Mouse (Mus musculus) lung, postnatal 0 days (tissue): ENCODE results near the gene Decr2. TPM values are rescaled to one million over a fixed set of nuclear protein-coding genes. Genes with fewer than 3 reads are reported as not detected.

Experiments
- ATAC-seq: fragments of 200-750 bp; cut with Nextera tagmentation; 2 replicates; pipeline ENCODE4 v1.8.0; 2017; ENCODE audit warnings: moderate library complexity
- DNase-seq: peaks from one replicate; pipeline ENCODE4 v3.0.0-alpha.2; 2016; ENCODE audit warnings: low spot score
- H3K27ac ChIP-seq: fragments of 300-500 bp; sonication (generic); 2 replicates; pipeline ENCODE4 v1.5.1; 2014; ENCODE audit warnings: antibody characterized with exemption, mild to moderate bottlenecking, low read length, mixed read lengths
- H3K27me3 ChIP-seq: fragments of 300-500 bp; sonication (generic); replicated peaks from 2 replicates; pipeline ENCODE4 v1.6.1; 2014; ENCODE audit warnings: low read length, mixed read lengths; ENCODE audit not compliant: insufficient read depth
- H3K36me3 ChIP-seq: fragments of 300-500 bp; sonication (generic); 2 replicates; pipeline ENCODE4 v1.6.1; 2014; ENCODE audit warnings: low read length, mixed read lengths; ENCODE audit not compliant: insufficient read depth
- H3K4me1 ChIP-seq: fragments of 300-500 bp; sonication (generic); 2 replicates; pipeline ENCODE4 v1.6.1; 2014; ENCODE audit warnings: antibody characterized with exemption, low read depth, low read length, mixed read lengths; ENCODE audit not compliant: insufficient read depth
- H3K4me2 ChIP-seq: fragments of 300-500 bp; sonication (generic); replicated peaks from 2 replicates; pipeline ENCODE4 v1.6.1; 2014; ENCODE audit warnings: low read depth, mild to moderate bottlenecking, low read length, moderate library complexity, mixed read lengths
- H3K4me3 ChIP-seq: fragments of 300-500 bp; sonication (generic); 2 replicates; pipeline ENCODE4 v1.5.1; 2014; ENCODE audit warnings: low read depth, low read length
- H3K9ac ChIP-seq: fragments of 300-500 bp; sonication (generic); replicated peaks from 2 replicates; pipeline ENCODE4 v1.6.1; 2014; ENCODE audit warnings: low read depth, mild to moderate bottlenecking
- H3K9me3 ChIP-seq: fragments of 300-500 bp; sonication (generic); 2 replicates; pipeline ENCODE4 v1.6.1; 2016; ENCODE audit warnings: low read length, mixed read lengths
- CTCF ChIP-seq: IDR thresholded peaks from 2 replicates; pipeline ENCODE4 v1.5.1; 2016; ENCODE audit warnings: antibody characterized with exemption, mild to moderate bottlenecking
- EP300 ChIP-seq: IDR thresholded peaks from 2 replicates; pipeline ENCODE4 v1.6.1; 2016; ENCODE audit warnings: antibody characterized with exemption, mild to moderate bottlenecking, control low read depth
- WGBS: fragments of 180-500 bp; shearing (Covaris S2); extraction: QIAGEN DNeasy Blood & Tissue Kit; methylation state at CpG from one replicate; pipeline ENCODE4 v1.1.7; 2014; 5-methylcytosine and 5-hydroxymethylcytosine counted together
- polyA plus RNA-seq: library from polyadenylated mRNA; unstranded; fragments of >200 nt; fragmentation: Nextera tagmentation; extraction: Ambion mirVana; gene quantifications from 2 replicates; pipeline ENCODE4 v1.2.1, GENCODE M21; 2015

Decr2 gene
- polyA plus RNA-seq, 1 experiment from 2014 or later: 18.7 TPM

GRCm38 (mm10) chr17:26032037-26032436, 58.1 kb downstream of the Decr2 start:
- Histone ChIP-seq H3K9me3 (no peaks in the 10 kb centered on the region), H3K4me2 (no peak overlapping the region), H3K4me1 (no peaks in the 10 kb centered on the region), H3K27me3 (no peaks in the 10 kb centered on the region), H3K36me3 (no peaks in the 10 kb centered on the region), H3K27ac (no peak overlapping the region), H3K9ac (no peak overlapping the region), H3K4me3 (no peak overlapping the region)
- DNase-seq: no peak
- WGBS: 79% methylated on average over 6 of the region's 6 CpGs
- no peak for ATAC-seq
- no peak for TF ChIP-seq EP300
- no peak for TF ChIP-seq CTCF

GRCm38 (mm10) chr17:26031583-26031982, 58.6 kb downstream of the Decr2 start:
- Histone ChIP-seq H3K9me3 (no peaks in the 10 kb centered on the region), H3K4me2 (no peak overlapping the region), H3K9ac (no peak overlapping the region), H3K4me3 (no peak overlapping the region), H3K27me3 (no peaks in the 10 kb centered on the region), H3K36me3 (no peaks in the 10 kb centered on the region), H3K27ac (no peak overlapping the region), H3K4me1 (no peaks in the 10 kb centered on the region)
- ATAC-seq (no peak), DNase-seq (no peak)
- 89% methylated on average over 5 of the region's 5 CpGs for WGBS
- no peak for TF ChIP-seq EP300
- TF ChIP-seq CTCF: no peak

Other genes with a start within 250 kb of the Decr2 start
- gene Gm20683, start 248.6 kb downstream of the Decr2 start, polyA plus RNA-seq: 0.86 and 1.1 TPM in 2 replicates
- 9.9 and 10.3 TPM in 2 replicates for gene Rhot2, start 245.5 kb downstream of the Decr2 start, polyA plus RNA-seq
- gene Wdr90, start 228.8 kb downstream of the Decr2 start, polyA plus RNA-seq: 5.6 and 5.8 TPM in 2 replicates
- gene Mcrip2, start 221.6 kb downstream of the Decr2 start, polyA plus RNA-seq: 16.5 and 19.5 TPM in 2 replicates
- 48.7 and 50.7 TPM in 2 replicates for gene Mettl26, start 215.3 kb downstream of the Decr2 start, polyA plus RNA-seq
- gene Wfikkn1, start 209.5 kb downstream of the Decr2 start, polyA plus RNA-seq: 0.24 and 0.26 TPM in 2 replicates
- gene Rab40c, start 170.6 kb downstream of the Decr2 start, polyA plus RNA-seq: 19.3 and 21.7 TPM in 2 replicates
- 36.9 and 37.5 TPM in 2 replicates for gene Pigq, start 145.4 kb downstream of the Decr2 start, polyA plus RNA-seq
- gene Nhlrc4, start 145.4 kb downstream of the Decr2 start, polyA plus RNA-seq: 4.5 and 4.9 TPM in 2 replicates
- gene A930017K11Rik, start 137.8 kb downstream of the Decr2 start, polyA plus RNA-seq: not detected in 2 replicates
- gene Capn15, start 104.5 kb downstream of the Decr2 start, polyA plus RNA-seq: 12.7 and 13.9 TPM in 2 replicates
- gene Rab11fip3, start 20.8 kb downstream of the Decr2 start, polyA plus RNA-seq: 7.2 and 9.3 TPM in 2 replicates
- 8.5 and 9.2 TPM in 2 replicates for gene Nme4, start 5.3 kb upstream of the Decr2 start, polyA plus RNA-seq
- 7.9 and 9.1 TPM in 2 replicates for gene Tmem8, start 23.0 kb upstream of the Decr2 start, polyA plus RNA-seq
- 109 and 110 TPM in 2 replicates for gene Mrpl28, start 33.2 kb upstream of the Decr2 start, polyA plus RNA-seq
- gene Axin1, start 48.4 kb upstream of the Decr2 start, polyA plus RNA-seq: 10.2 and 10.5 TPM in 2 replicates
- gene Pdia2, start 108.8 kb upstream of the Decr2 start, polyA plus RNA-seq: 0.40 and 0.49 TPM in 2 replicates
- 11.8 and 12.0 TPM in 2 replicates for gene Rgs11, start 112.6 kb upstream of the Decr2 start, polyA plus RNA-seq
- 22.9 and 23.8 TPM in 2 replicates for gene Arhgdig, start 117.4 kb upstream of the Decr2 start, polyA plus RNA-seq
- gene Fam234a, start 153.9 kb upstream of the Decr2 start, polyA plus RNA-seq: 71.2 and 71.8 TPM in 2 replicates
- 42.2 and 46.6 TPM in 2 replicates for gene Luc7l, start 162.6 kb upstream of the Decr2 start, polyA plus RNA-seq